27 mouse cellular contexts compared by ENCODE assay signal in the genomic region with DNA sequence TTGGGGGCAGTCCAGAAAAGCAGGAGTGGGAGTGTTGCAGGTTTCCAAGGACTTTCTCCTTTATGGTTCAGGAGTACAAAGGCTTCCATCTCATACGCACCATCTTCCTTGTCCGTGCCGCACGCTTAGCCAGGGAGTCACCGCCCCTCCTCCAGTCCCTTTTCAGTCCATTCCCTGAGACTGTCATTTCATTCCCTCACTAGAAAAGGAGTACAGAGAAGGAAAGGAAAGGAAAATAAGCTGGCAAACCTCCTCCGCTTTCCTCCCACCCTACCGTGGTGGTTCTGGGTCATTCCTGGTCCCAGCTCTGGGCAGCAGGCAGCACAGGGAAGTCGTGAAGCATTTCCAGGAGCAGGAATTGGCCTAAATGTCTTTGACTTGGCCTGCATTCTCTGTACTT. TPM values are rescaled to one million over a fixed set of nuclear protein-coding genes. Genes with fewer than 3 reads are reported as not detected.
DNase-seq lines count a peak whose midpoint lies in the region; ATAC-seq and TF ChIP-seq lines count a peak whose summit lies in the region.
"Had no signal": no experiment of that assay in that cellular context is flagged by ENCODE, and none has a peak within 500 bp of the region (broad histone marks: within the 10 kb centered on the region; RNA-seq: fewer than 3 reads in every experiment).

No protein-coding gene starts in this region.

- no peak for TF ChIP-seq EP300 in heart, postnatal 0 days (IDR thresholded peaks at IDR 0.05; ENCODE audit: low read depth)

- no peak overlapping the region for H3K4me2 ChIP-seq in heart, postnatal 0 days (ENCODE audit: low read depth, low read length)
- no peak overlapping the region for H3K4me2 ChIP-seq in kidney, postnatal 0 days (ENCODE audit: low read length)
- no peak overlapping the region for H3K4me2 ChIP-seq in neural tube, embryonic 13.5 days
- no peak overlapping the region for H3K4me2 ChIP-seq in neural tube, embryonic 15.5 days
- H3K4me2 ChIP-seq: heart, embryonic 11.5 days; hindbrain, embryonic 12.5 days; limb, embryonic 12.5 days; liver, embryonic 12.5 days had no signal

- 72% methylated on average over 8 of the region's 8 CpGs for WGBS in heart, postnatal 0 days
- 45% methylated on average over 8 of the region's 8 CpGs for WGBS in kidney, postnatal 0 days
- WGBS in neural tube, embryonic 13.5 days: 71% methylated on average over 8 of the region's 8 CpGs
- 65% methylated on average over 8 of the region's 8 CpGs for WGBS in neural tube, embryonic 15.5 days

- H3K27ac ChIP-seq in heart, postnatal 0 days (ENCODE audit: low read depth): peak overlapping the region; percentile 11; the same call in 1 of the 2 replicates
- H3K27ac ChIP-seq in kidney, postnatal 0 days: peak overlapping the region; percentile 20; the same call in 1 of the 2 replicates
- H3K27ac ChIP-seq in neural tube, embryonic 13.5 days (replicated peaks): peak overlapping the region; percentile 38; the same call in 1 of the 2 replicates
- no peak overlapping the region for H3K27ac ChIP-seq in neural tube, embryonic 15.5 days (replicated peaks)
- H3K27ac ChIP-seq: hindbrain, embryonic 12.5 days; limb, embryonic 12.5 days; liver, embryonic 12.5 days had no signal

- H3K4me3 ChIP-seq in heart, postnatal 0 days (ENCODE audit: low read depth, low read length): no peak overlapping the region
- H3K4me3 ChIP-seq in kidney, postnatal 0 days (replicated peaks; ENCODE audit: low read depth, low read length): no peak overlapping the region
- H3K4me3 ChIP-seq in neural tube, embryonic 13.5 days: no peak overlapping the region
- no peak overlapping the region for H3K4me3 ChIP-seq in neural tube, embryonic 15.5 days (replicated peaks)
- H3K4me3 ChIP-seq: hindbrain, embryonic 12.5 days; limb, embryonic 12.5 days; liver, embryonic 12.5 days had no signal

- H3K4me1 ChIP-seq in heart, postnatal 0 days (ENCODE audit: control insufficient read depth, insufficient read depth): peaks cover 41% of the 10 kb centered on the region
- peaks cover 34% of the 10 kb centered on the region for H3K4me1 ChIP-seq in kidney, postnatal 0 days (replicated peaks; ENCODE audit: insufficient read depth, low read length)
- peaks cover 23% of the 10 kb centered on the region for H3K4me1 ChIP-seq in neural tube, embryonic 13.5 days (replicated peaks)
- peaks cover 8% of the 10 kb centered on the region; the same call in 1 of the 2 replicates for H3K4me1 ChIP-seq in neural tube, embryonic 15.5 days
- H3K4me1 ChIP-seq: liver, embryonic 12.5 days had no signal

- H3K9ac ChIP-seq in heart, postnatal 0 days (replicated peaks; ENCODE audit: low read depth, low read length): no peak overlapping the region
- H3K9ac ChIP-seq in kidney, postnatal 0 days (ENCODE audit: low read depth, low read length): no peak overlapping the region
- 0 out of 2 replicates have a peak overlapping the region, but pooled peaks have one; percentile 19 for H3K9ac ChIP-seq in neural tube, embryonic 13.5 days
- H3K9ac ChIP-seq in neural tube, embryonic 15.5 days (replicated peaks): no peak overlapping the region
- H3K9ac ChIP-seq: forebrain, postnatal 0 days; hindbrain, embryonic 12.5 days; limb, embryonic 12.5 days; liver, embryonic 12.5 days had no signal

- DNase-seq in heart, postnatal 0 days (ENCODE audit: low spot score): no peak
- no peak for DNase-seq in heart, adult 11 months
- DNase-seq in kidney, postnatal 0 days (ENCODE audit: low spot score): peak; percentile 60
- DNase-seq in kidney, postnatal 36 days: no peak
- DNase-seq in layer of hippocampus, postnatal 10 days (ENCODE audit: low spot score in 2 of 2): no peak
- DNase-seq: adrenal gland, adult 2 months; B cell, adult 2 months; cerebellum, adult 11 months; cerebellum, adult 9-11 months; forebrain, postnatal 0 days; gastrocnemius, postnatal 36 days; heart, postnatal 14 days; kidney, postnatal 10 days; lung, postnatal 14 days; midbrain, embryonic 14.5 days; retina, postnatal 1 day; right cerebral cortex, postnatal 25 days had no signal

- H3K27me3 ChIP-seq in heart, postnatal 0 days (ENCODE audit: control insufficient read depth, insufficient read depth, low read length): no peaks in the 10 kb centered on the region
- no peaks in the 10 kb centered on the region for H3K27me3 ChIP-seq in kidney, postnatal 0 days (ENCODE audit: insufficient read depth, low read length)
- no peaks in the 10 kb centered on the region for H3K27me3 ChIP-seq in neural tube, embryonic 13.5 days
- no peaks in the 10 kb centered on the region for H3K27me3 ChIP-seq in neural tube, embryonic 15.5 days (replicated peaks)
- H3K27me3 ChIP-seq: hindbrain, embryonic 12.5 days; limb, embryonic 12.5 days; liver, embryonic 12.5 days had no signal

- ATAC-seq in heart, postnatal 0 days (ENCODE audit: insufficient read depth, low read depth): no peak
- no peak for ATAC-seq in kidney, postnatal 0 days (replicated peaks; ENCODE audit: low FRiP score, low read depth)
- no peak for ATAC-seq in neural tube, embryonic 13.5 days (ENCODE audit: low read depth)
- ATAC-seq in neural tube, embryonic 15.5 days (ENCODE audit: low FRiP score): no peak
- ATAC-seq: forebrain, postnatal 0 days; liver, embryonic 12.5 days had no signal

- no peaks in the 10 kb centered on the region for H3K36me3 ChIP-seq in heart, postnatal 0 days (replicated peaks; ENCODE audit: control insufficient read depth, insufficient read depth, low read length)
- no peaks in the 10 kb centered on the region for H3K36me3 ChIP-seq in kidney, postnatal 0 days (ENCODE audit: insufficient read depth, low read length)
- H3K36me3 ChIP-seq in neural tube, embryonic 13.5 days: no peaks in the 10 kb centered on the region
- no peaks in the 10 kb centered on the region for H3K36me3 ChIP-seq in neural tube, embryonic 15.5 days
- H3K36me3 ChIP-seq: hindbrain, embryonic 12.5 days; limb, embryonic 12.5 days; liver, embryonic 12.5 days had no signal

- TF ChIP-seq CTCF in heart, postnatal 0 days (IDR thresholded peaks at IDR 0.05; ENCODE audit: low read depth): no peak
- TF ChIP-seq CTCF in kidney, postnatal 0 days (IDR thresholded peaks at IDR 0.05; ENCODE audit: low read depth): no peak

- H3K9me3 ChIP-seq in heart, postnatal 0 days (replicated peaks; ENCODE audit: control insufficient read depth, low read length): no peaks in the 10 kb centered on the region
- no peaks in the 10 kb centered on the region for H3K9me3 ChIP-seq in kidney, postnatal 0 days (replicated peaks; ENCODE audit: low read length)
- H3K9me3 ChIP-seq in neural tube, embryonic 13.5 days: no peaks in the 10 kb centered on the region
- no peaks in the 10 kb centered on the region for H3K9me3 ChIP-seq in neural tube, embryonic 15.5 days (replicated peaks)
- H3K9me3 ChIP-seq: hindbrain, embryonic 12.5 days; limb, embryonic 12.5 days; liver, embryonic 12.5 days had no signal

RNA-seq across cellular contexts. Expression of gene Tead1, which starts 52.5 kb away (rescaled TPM):
- total RNA-seq in heart, postnatal 0 days (2014; rRNA removed; ENCODE audit: low replicate concordance): 63.9 and 87.9 TPM in 2 replicates
- 19.0 and 20.8 TPM in 2 replicates for polyA plus RNA-seq in heart, postnatal 0 days (2015; fragmentation: Nextera tagmentation; extraction: Ambion mirVana)
- polyA plus RNA-seq in kidney, postnatal 0 days (2015; fragmentation: Nextera tagmentation; extraction: Ambion mirVana): 14.9 and 17.1 TPM in 2 replicates
- polyA plus RNA-seq in neural tube, embryonic 13.5 days (2015; fragmentation: Nextera tagmentation; extraction: Ambion mirVana): 18.5 and 19.6 TPM in 2 replicates
- 14.4 and 15.9 TPM in 2 replicates for polyA plus RNA-seq in neural tube, embryonic 15.5 days (2015; fragmentation: Nextera tagmentation; extraction: Ambion mirVana)
- 10 to 100 TPM; 32.2 to 33.0 TPM for total RNA-seq in layer of hippocampus, postnatal 10 days (2021)
- total RNA-seq: CH12.LX; common myeloid progenitor, adult 5-6 weeks; megakaryocyte, adult 5-6 weeks; MEL had no signal
